Mouse (Mus musculus) lung, embryonic 14.5 days (tissue): ENCODE results near the gene Pnp2. TPM values are rescaled to one million over a fixed set of nuclear protein-coding genes. Genes with fewer than 3 reads are reported as not detected.
"Not testable (repeated sequence)": the region's sequence is repeated elsewhere in the genome, so short reads cannot be mapped to it uniquely, and the experiment has no call there.

Experiments
- ATAC-seq: fragments of 200-750 bp; cut with Nextera tagmentation; 2 replicates; pipeline ENCODE4 v1.8.0; 2017; ENCODE audit warnings: mild to moderate bottlenecking, moderate TSS enrichment, moderate library complexity; ENCODE audit not compliant: insufficient read depth
- DNase-seq: peaks from one replicate; pipeline ENCODE4 v3.0.0-alpha.2; 2015
- H3K27ac ChIP-seq: fragments of 300-500 bp; sonication (generic); 2 replicates; pipeline ENCODE4 v1.5.1; 2014; ENCODE audit warnings: low read depth, mild to moderate bottlenecking, moderate library complexity
- H3K27me3 ChIP-seq: fragments of 300-500 bp; sonication (generic); 2 replicates; pipeline ENCODE4 v1.6.1; 2014; ENCODE audit warnings: low read length, control low read depth; ENCODE audit not compliant: insufficient read depth
- H3K36me3 ChIP-seq: fragments of 300-500 bp; sonication (generic); 2 replicates; pipeline ENCODE4 v1.6.1; 2014; ENCODE audit warnings: control low read depth; ENCODE audit not compliant: insufficient read depth
- H3K4me1 ChIP-seq: fragments of 300-500 bp; sonication (generic); 2 replicates; pipeline ENCODE4 v1.6.1; 2014; ENCODE audit warnings: antibody characterized with exemption, control low read depth; ENCODE audit not compliant: insufficient read depth
- H3K4me2 ChIP-seq: fragments of 300-500 bp; sonication (generic); 2 replicates; pipeline ENCODE4 v1.6.1; 2014; ENCODE audit warnings: mild to moderate bottlenecking
- H3K4me3 ChIP-seq: fragments of 300-500 bp; sonication (generic); 2 replicates; pipeline ENCODE4 v1.5.1; 2014; ENCODE audit warnings: low read depth, low read length
- H3K9ac ChIP-seq: fragments of 300-500 bp; sonication (generic); 2 replicates; pipeline ENCODE4 v1.6.1; 2014
- H3K9me3 ChIP-seq: fragments of 300-500 bp; sonication (generic); 2 replicates; pipeline ENCODE4 v1.6.1; 2016; ENCODE audit warnings: low read depth, low read length, control low read depth
- CTCF ChIP-seq: IDR thresholded peaks from 2 replicates; pipeline ENCODE4 v1.5.1; 2016; ENCODE audit warnings: antibody characterized with exemption, low read depth
- WGBS: fragments of 180-500 bp; shearing (Covaris S2); extraction: QIAGEN DNeasy Blood & Tissue Kit; methylation state at CpG from one replicate; pipeline ENCODE4 v1.1.7; 2014; 5-methylcytosine and 5-hydroxymethylcytosine counted together
- polyA plus RNA-seq: library from polyadenylated mRNA; unstranded; fragments of >200 nt; fragmentation: Nextera tagmentation; extraction: Ambion mirVana; gene quantifications from 2 replicates; pipeline ENCODE4 v1.2.1, GENCODE M21; 2014

The Pnp2 gene
- polyA plus RNA-seq, 1 experiment from 2014 or later: 0.42 TPM

DNA sequence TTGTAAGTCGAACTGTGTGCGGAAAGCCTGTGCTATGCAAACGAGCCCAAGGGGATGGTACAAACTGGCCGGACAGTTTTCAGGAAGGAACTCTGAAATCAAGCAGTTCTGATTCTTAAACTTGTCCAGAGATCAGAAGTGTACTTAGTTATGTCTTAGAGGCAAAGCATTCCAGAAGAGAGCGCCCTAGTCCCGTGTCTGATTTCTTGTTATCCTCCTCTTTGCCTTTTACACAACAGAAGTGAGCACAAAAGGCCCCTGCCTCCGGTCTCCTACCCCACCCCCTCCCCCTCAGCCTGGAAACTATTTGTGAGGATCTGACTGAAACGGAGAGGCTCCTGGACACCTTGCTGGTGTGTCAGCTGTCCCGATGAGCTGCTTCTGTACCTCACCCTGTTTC is 20.9 kb downstream of the Pnp2 start:
- Histone ChIP-seq H3K9ac (no peak overlapping the region), H3K4me3 (no peak overlapping the region), H3K27ac (no peak overlapping the region), H3K4me2 (no peak overlapping the region), H3K4me1 (no peaks in the 10 kb centered on the region), H3K36me3 (no peaks in the 10 kb centered on the region), H3K9me3 (no peaks in the 10 kb centered on the region), H3K27me3 (no peaks in the 10 kb centered on the region)
- WGBS: 33% methylated on average over 9 of the region's 9 CpGs
- ATAC-seq (peak; percentile 21; the same call in 1 of the 2 replicates), DNase-seq (peak; percentile 46)
- no peak for TF ChIP-seq CTCF

DNA sequence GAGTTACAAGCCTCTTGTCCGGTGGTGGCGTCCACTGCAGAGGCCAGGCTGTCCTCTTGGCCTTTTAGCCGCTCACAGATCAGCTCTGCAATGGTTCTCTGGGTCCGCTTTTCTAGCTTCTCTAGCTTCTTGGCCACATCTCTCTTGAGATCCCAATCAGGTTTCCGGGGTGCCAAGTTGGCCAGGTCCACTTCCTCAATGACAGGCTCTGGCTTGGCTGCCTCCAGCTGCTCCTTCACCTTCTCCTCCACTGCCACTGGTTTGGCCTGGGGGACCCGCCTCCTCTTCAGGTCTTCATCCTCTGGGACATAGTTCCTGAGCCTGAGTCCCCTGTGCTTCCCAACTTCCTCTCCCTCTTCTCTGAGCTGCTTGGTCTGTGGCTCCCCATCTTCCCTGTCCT is 22.7 kb downstream of the Pnp2 start:
- not testable (repeated sequence) for H3K27ac ChIP-seq, DNase-seq, H3K4me2 ChIP-seq, H3K36me3 ChIP-seq, H3K4me3 ChIP-seq, ATAC-seq, H3K27me3 ChIP-seq, H3K4me1 ChIP-seq, H3K9me3 ChIP-seq, H3K9ac ChIP-seq
- 84% methylated on average over 6 of the region's 6 CpGs for WGBS

- no peaks in the 10 kb centered on the region for H3K27me3 ChIP-seq
- H3K4me2 ChIP-seq: no peak overlapping the region
- no peaks in the 10 kb centered on the region for H3K36me3 ChIP-seq
- no peak for TF ChIP-seq CTCF
- ATAC-seq (no peak), DNase-seq (no peak)
- H3K4me1 ChIP-seq: no peaks in the 10 kb centered on the region
- H3K4me3 ChIP-seq: no peak overlapping the region
- H3K9ac ChIP-seq: no peak overlapping the region
- H3K9me3 ChIP-seq: no peaks in the 10 kb centered on the region
- no peak overlapping the region for H3K27ac ChIP-seq
Observed at GRCm38 (mm10) chr14:50979631-50980030, 23.8 kb downstream of the Pnp2 start.

DNA sequence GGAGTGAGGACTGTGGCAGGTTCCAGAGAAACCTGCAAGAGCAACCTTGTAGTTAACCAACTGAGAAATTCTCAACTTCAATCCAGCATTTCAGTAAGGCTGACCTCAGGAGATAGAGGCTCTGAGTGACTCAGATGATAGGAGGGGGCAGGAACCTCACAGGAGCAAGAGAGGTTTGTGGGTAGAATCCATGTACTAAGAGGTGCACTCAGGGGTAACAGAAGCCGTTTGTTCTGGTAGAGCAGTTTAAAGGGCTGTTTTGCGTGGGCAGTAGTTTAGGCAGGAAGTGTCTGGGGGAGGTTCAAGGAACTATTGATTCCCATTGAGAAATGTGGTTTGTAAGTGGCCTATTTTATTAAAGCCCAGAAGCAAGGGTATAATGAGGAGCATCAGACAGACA is 25.4 kb downstream of the Pnp2 start:
- no peak for ATAC-seq
- no peaks in the 10 kb centered on the region for H3K9me3 ChIP-seq
- H3K27ac ChIP-seq: no peak overlapping the region
- TF ChIP-seq CTCF: no peak
- no peaks in the 10 kb centered on the region for H3K4me1 ChIP-seq
- no peak overlapping the region for H3K4me2 ChIP-seq
- no peak overlapping the region for H3K4me3 ChIP-seq
- DNase-seq: no peak
- H3K27me3 ChIP-seq: no peaks in the 10 kb centered on the region
- H3K36me3 ChIP-seq: no peaks in the 10 kb centered on the region
- no peak overlapping the region for H3K9ac ChIP-seq
- WGBS: 41% methylated on average over 2 of the region's 2 CpGs

DNA sequence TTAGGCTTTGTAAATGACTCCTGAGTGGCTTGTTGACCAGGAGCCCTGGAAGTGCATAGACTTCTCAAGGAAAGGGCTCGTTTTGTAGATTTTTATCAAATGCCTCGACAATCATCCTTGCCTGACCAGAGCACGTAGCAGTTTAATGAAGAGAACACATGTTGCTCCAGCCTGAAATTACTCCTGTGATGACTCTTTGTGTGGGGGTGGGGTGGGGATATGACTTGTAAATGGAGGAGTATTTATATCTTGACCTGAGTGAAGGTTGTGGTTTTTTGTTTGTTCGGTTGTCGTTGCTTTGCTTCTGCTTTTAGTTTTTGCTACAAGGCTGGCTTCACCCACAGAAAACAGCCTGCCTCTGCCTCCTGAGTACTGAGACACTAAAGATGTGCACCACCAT is 26.0 kb downstream of the Pnp2 start:
- ATAC-seq (no peak), DNase-seq (no peak)
- H3K4me1 ChIP-seq: no peaks in the 10 kb centered on the region
- H3K9me3 ChIP-seq: no peaks in the 10 kb centered on the region
- H3K27ac ChIP-seq: no peak overlapping the region
- TF ChIP-seq CTCF: no peak
- H3K27me3 ChIP-seq: no peaks in the 10 kb centered on the region
- 67% methylated on average over 5 of the region's 5 CpGs for WGBS
- no peak overlapping the region for H3K4me3 ChIP-seq
- no peaks in the 10 kb centered on the region for H3K36me3 ChIP-seq
- H3K4me2 ChIP-seq: no peak overlapping the region
- H3K9ac ChIP-seq: no peak overlapping the region

DNA sequence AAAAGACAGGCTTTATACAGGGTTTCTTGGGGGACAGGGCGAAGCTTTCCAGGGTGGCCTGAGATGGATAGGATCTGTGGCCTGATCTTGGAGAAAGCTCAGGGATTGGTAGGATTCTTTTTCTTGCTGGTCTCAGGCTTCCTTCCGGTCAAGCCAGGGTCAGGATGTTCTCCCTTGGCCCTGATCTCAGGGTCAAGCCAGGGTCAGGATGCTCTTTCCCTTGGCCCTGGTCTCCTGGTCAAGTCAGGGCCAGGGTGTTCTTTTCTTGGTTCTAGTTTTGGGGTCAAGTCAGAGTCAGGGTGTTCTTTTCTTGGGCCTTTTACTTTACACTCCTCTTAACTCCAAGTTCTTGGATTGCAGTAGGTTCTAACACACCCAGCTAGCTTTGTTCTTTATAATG is 31.9 kb downstream of the Pnp2 start:
- Histone ChIP-seq H3K4me1 (no peaks in the 10 kb centered on the region), H3K36me3 (no peaks in the 10 kb centered on the region), H3K4me2 (no peak overlapping the region), H3K27me3 (no peaks in the 10 kb centered on the region), H3K9ac (no peak overlapping the region), H3K4me3 (no peak overlapping the region), H3K9me3 (no peaks in the 10 kb centered on the region), H3K27ac (no peak overlapping the region)
- no peak for TF ChIP-seq CTCF
- 77% methylated on average over 2 of the region's 2 CpGs for WGBS
- DNase-seq: no peak
- no peak for ATAC-seq

GRCm38 (mm10) chr14:50991037-50991436 is 35.2 kb downstream of the Pnp2 start:
- TF ChIP-seq CTCF: no peak
- Histone ChIP-seq H3K27ac (no peak overlapping the region), H3K4me1 (no peaks in the 10 kb centered on the region), H3K9ac (no peak overlapping the region), H3K4me3 (no peak overlapping the region), H3K4me2 (no peak overlapping the region), H3K9me3 (no peaks in the 10 kb centered on the region), H3K36me3 (no peaks in the 10 kb centered on the region), H3K27me3 (no peaks in the 10 kb centered on the region)
- ATAC-seq (no peak), DNase-seq (no peak)
- 71% methylated on average over 3 of the region's 3 CpGs for WGBS

DNA sequence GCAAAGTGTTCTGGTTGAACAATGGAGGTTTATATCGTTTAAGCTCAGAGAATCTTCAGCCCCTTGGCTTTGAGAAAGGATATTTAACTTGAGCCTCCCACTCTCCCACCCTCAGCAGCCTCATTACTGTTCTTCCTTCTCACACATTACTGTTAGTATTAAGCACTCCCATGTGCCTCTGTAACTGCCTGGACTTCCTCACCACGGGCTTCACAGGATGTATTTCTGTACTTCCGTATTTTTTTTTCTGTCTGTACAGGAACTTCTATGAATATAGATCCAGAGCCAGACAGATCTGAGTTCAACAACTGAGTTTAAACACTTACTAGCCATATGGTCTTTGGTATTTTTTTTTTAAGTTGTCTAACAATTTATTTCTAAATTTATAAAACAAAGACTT is 41.3 kb downstream of the Pnp2 start:
- no peak for ATAC-seq
- Histone ChIP-seq H3K9ac (no peak overlapping the region), H3K9me3 (no peaks in the 10 kb centered on the region), H3K4me3 (no peak overlapping the region), H3K27ac (no peak overlapping the region), H3K4me2 (no peak overlapping the region), H3K4me1 (no peaks in the 10 kb centered on the region), H3K27me3 (no peaks in the 10 kb centered on the region), H3K36me3 (no peaks in the 10 kb centered on the region)
- 67% methylated on average over 3 of the region's 3 CpGs for WGBS
- DNase-seq: peak; percentile 23
- no peak for TF ChIP-seq CTCF
